26 mouse cellular contexts compared by ENCODE assay signal in genomic region chr14:56287806-56288205, GRCm38 (mm10). TPM values are rescaled to one million over a fixed set of nuclear protein-coding genes. Genes with fewer than 3 reads are reported as not detected.
"Had no signal": no experiment of that assay in that cellular context is flagged by ENCODE, and none has a peak within 500 bp of the region (broad histone marks: within the 10 kb centered on the region; RNA-seq: fewer than 3 reads in every experiment).

No protein-coding gene starts in this region.

- H3K27me3 ChIP-seq: kidney, embryonic 15.5 days; limb, embryonic 12.5 days; limb, embryonic 15.5 days; midbrain, embryonic 12.5 days; neural tube, embryonic 12.5 days; neural tube, embryonic 15.5 days; stomach, embryonic 15.5 days had no signal

- H3K27ac ChIP-seq: kidney, embryonic 15.5 days; limb, embryonic 12.5 days; limb, embryonic 15.5 days; liver, embryonic 14.5 days; macrophage; midbrain, embryonic 12.5 days; neural tube, embryonic 12.5 days; neural tube, embryonic 15.5 days; stomach, embryonic 15.5 days had no signal

- H3K4me1 ChIP-seq: kidney, embryonic 15.5 days; limb, embryonic 12.5 days; limb, embryonic 15.5 days; midbrain, embryonic 12.5 days; neural tube, embryonic 12.5 days; neural tube, embryonic 15.5 days; stomach, embryonic 15.5 days had no signal

- H3K4me3 ChIP-seq: kidney, embryonic 15.5 days; limb, embryonic 12.5 days; limb, embryonic 15.5 days; midbrain, embryonic 12.5 days; myocyte; neural tube, embryonic 12.5 days; neural tube, embryonic 15.5 days; stomach, embryonic 15.5 days had no signal

- H3K36me3 ChIP-seq: kidney, embryonic 15.5 days; limb, embryonic 12.5 days; limb, embryonic 15.5 days; midbrain, embryonic 12.5 days; neural tube, embryonic 12.5 days; neural tube, embryonic 15.5 days; stomach, embryonic 15.5 days had no signal

- DNase-seq: kidney, adult 8-10 months; kidney, postnatal 10 days; kidney, postnatal 36 days; layer of hippocampus, adult 9-11 months; liver, postnatal 0 days; lung, embryonic 14.5 days; right cerebral cortex, adult 18-20 months; right cerebral cortex, postnatal 14 days; right cerebral cortex, postnatal 4 days had no signal

RNA-seq across cellular contexts. Expression of gene Gzmb, which starts 25.7 kb away (rescaled TPM):
- total RNA-seq: layer of hippocampus, adult 18-20 months; layer of hippocampus, postnatal 25 days; left cerebral cortex, adult 18-20 months; left cerebral cortex, postnatal 25 days had no signal
- polyA plus RNA-seq: midbrain, embryonic 12.5 days; midbrain, embryonic 16.5 days; myocyte; neural tube, embryonic 12.5 days; neural tube, embryonic 15.5 days had no signal

RNA-seq across cellular contexts. Expression of gene Gzmc, which starts 53.4 kb away (rescaled TPM):
- total RNA-seq: layer of hippocampus, adult 18-20 months; layer of hippocampus, postnatal 25 days; left cerebral cortex, adult 18-20 months; left cerebral cortex, postnatal 25 days had no signal
- polyA plus RNA-seq: kidney, embryonic 15.5 days; limb, embryonic 12.5 days; liver, embryonic 11.5 days; liver, embryonic 14.5 days; lung, embryonic 14.5 days; lung, postnatal 0 days; macrophage; midbrain, embryonic 16.5 days; myocyte; neural tube, embryonic 12.5 days; neural tube, embryonic 15.5 days; stomach, embryonic 15.5 days had no signal
